In genomic region chr2:84042793-84043192, GRCm38 (mm10) we compare ENCODE assay signal across 24 mouse cellular contexts. TPM values are rescaled to one million over a fixed set of nuclear protein-coding genes. Genes with fewer than 3 reads are reported as not detected.
"Had no signal": no experiment of that assay in that cellular context is flagged by ENCODE, and none has a peak within 500 bp of the region (broad histone marks: within the 10 kb centered on the region; RNA-seq: fewer than 3 reads in every experiment).

No protein-coding gene starts in this region.

- DNase-seq: kidney, adult 2 months; kidney, postnatal 25 days; layer of hippocampus, adult 9-11 months; liver, embryonic 13.5 days; thymus, adult 18-20 months; thymus, postnatal 36 days had no signal

- H3K9ac ChIP-seq: liver, embryonic 13.5 days; midbrain, embryonic 13.5 days had no signal

- H3K27me3 ChIP-seq: liver, embryonic 13.5 days; midbrain, embryonic 13.5 days had no signal

- H3K4me2 ChIP-seq: liver, embryonic 13.5 days; midbrain, embryonic 13.5 days had no signal

- H3K27ac ChIP-seq: kidney, postnatal 0 days; layer of hippocampus, adult 2 months; liver, embryonic 13.5 days; macrophage; midbrain, embryonic 13.5 days had no signal

- H3K4me3 ChIP-seq: layer of hippocampus, adult 2 months; liver, embryonic 13.5 days; midbrain, embryonic 13.5 days had no signal

- H3K4me1 ChIP-seq: liver, embryonic 13.5 days; midbrain, embryonic 13.5 days had no signal

- ATAC-seq: intestine, postnatal 0 days; midbrain, embryonic 13.5 days; midbrain, embryonic 16.5 days had no signal

- H3K9me3 ChIP-seq: liver, embryonic 13.5 days; midbrain, embryonic 13.5 days had no signal

- H3K36me3 ChIP-seq: liver, embryonic 13.5 days; midbrain, embryonic 13.5 days had no signal

RNA-seq across cellular contexts. Expression of gene Gm13691, which starts 52.4 kb away (rescaled TPM):
- total RNA-seq: liver, adult 2 months; megakaryocyte, adult 5-6 weeks had no signal
- polyA plus RNA-seq: intestine, embryonic 14.5 days; intestine, postnatal 0 days; kidney, adult 2 months; kidney, embryonic 14.5 days; kidney, postnatal 0 days; large intestine, adult 2 months; limb, embryonic 11.5 days; liver, adult 2 months; liver, embryonic 13.5 days; liver, embryonic 16.5 days; macrophage; midbrain, embryonic 13.5 days; midbrain, embryonic 16.5 days; neural tube, embryonic 11.5 days; neural tube, embryonic 14.5 days; small intestine, adult 2 months; spleen, adult 2 months; stomach, embryonic 16.5 days had no signal

RNA-seq across cellular contexts. Expression of gene Gm13697, which starts 58.2 kb away (rescaled TPM):
- total RNA-seq: liver, adult 2 months; megakaryocyte, adult 5-6 weeks had no signal
- polyA plus RNA-seq: intestine, embryonic 14.5 days; intestine, postnatal 0 days; kidney, adult 2 months; kidney, embryonic 14.5 days; kidney, postnatal 0 days; large intestine, adult 2 months; limb, embryonic 11.5 days; liver, adult 2 months; liver, embryonic 13.5 days; liver, embryonic 16.5 days; macrophage; midbrain, embryonic 13.5 days; midbrain, embryonic 16.5 days; neural tube, embryonic 11.5 days; neural tube, embryonic 14.5 days; small intestine, adult 2 months; spleen, adult 2 months; stomach, embryonic 16.5 days had no signal
